Mouse (Mus musculus) kidney, embryonic 14.5 days (tissue): ENCODE data around the gene Dgkq. TPM values are rescaled to one million over a fixed set of nuclear protein-coding genes. Genes with fewer than 3 reads are reported as not detected.
A peak's percentile ranks its signal among the peaks of the same experiment; 100 is the strongest.
"Not testable (repeated sequence)": the region's sequence is repeated elsewhere in the genome, so short reads cannot be mapped to it uniquely, and the experiment has no call there.

Experiments
- ATAC-seq: fragments of 200-750 bp; cut with Nextera tagmentation; 2 replicates; pipeline ENCODE4 v1.8.0; 2017; ENCODE audit warnings: moderate number of reproducible peaks, mild to moderate bottlenecking, moderate TSS enrichment, moderate library complexity; ENCODE audit not compliant: low FRiP score, low TSS enrichment
- H3K27ac ChIP-seq: fragments of 300-500 bp; sonication (generic); 2 replicates; pipeline ENCODE4 v1.5.1; 2014; ENCODE audit warnings: low read depth, mild to moderate bottlenecking, low read length, moderate library complexity, mixed read lengths
- H3K27me3 ChIP-seq: fragments of 300-500 bp; sonication (generic); 2 replicates; pipeline ENCODE4 v1.6.1; 2014; ENCODE audit warnings: mild to moderate bottlenecking, low read length; ENCODE audit not compliant: control insufficient read depth, insufficient read depth
- H3K36me3 ChIP-seq: fragments of 300-500 bp; sonication (generic); 2 replicates; pipeline ENCODE4 v1.6.1; 2014; ENCODE audit warnings: low read length, mixed read lengths; ENCODE audit not compliant: control insufficient read depth, insufficient read depth
- H3K4me1 ChIP-seq: fragments of 300-500 bp; sonication (generic); 2 replicates; pipeline ENCODE4 v1.6.1; 2014; ENCODE audit warnings: low read length, mixed read lengths; ENCODE audit not compliant: control insufficient read depth, insufficient read depth
- H3K4me2 ChIP-seq: fragments of 300-500 bp; sonication (generic); replicated peaks from 2 replicates; pipeline ENCODE4 v1.6.1; 2014; ENCODE audit warnings: low read depth, mild to moderate bottlenecking, low read length
- H3K4me3 ChIP-seq: fragments of 300-500 bp; sonication (generic); 2 replicates; pipeline ENCODE4 v1.5.1; 2014; ENCODE audit warnings: mild to moderate bottlenecking, low read length
- H3K9ac ChIP-seq: fragments of 300-500 bp; sonication (generic); 2 replicates; pipeline ENCODE4 v1.6.1; 2014; ENCODE audit warnings: low read depth, mild to moderate bottlenecking, low read length, moderate library complexity
- H3K9me3 ChIP-seq: fragments of 300-500 bp; sonication (generic); 2 replicates; pipeline ENCODE4 v1.6.1; 2016; ENCODE audit warnings: low read length; ENCODE audit not compliant: control insufficient read depth
- WGBS: fragments of 180-500 bp; shearing (Covaris S2); extraction: QIAGEN DNeasy Blood & Tissue Kit; methylation state at CpG from one replicate; pipeline ENCODE4 v1.1.7; 2014; 5-methylcytosine and 5-hydroxymethylcytosine counted together
- polyA plus RNA-seq: library from polyadenylated mRNA; unstranded; fragments of >200 nt; fragmentation: Nextera tagmentation; extraction: Ambion mirVana; gene quantifications from 2 replicates; pipeline ENCODE4 v1.2.1, GENCODE M21; 2014

The Dgkq gene
- polyA plus RNA-seq, 1 experiment from 2014 or later, result 9.1 TPM

DNA sequence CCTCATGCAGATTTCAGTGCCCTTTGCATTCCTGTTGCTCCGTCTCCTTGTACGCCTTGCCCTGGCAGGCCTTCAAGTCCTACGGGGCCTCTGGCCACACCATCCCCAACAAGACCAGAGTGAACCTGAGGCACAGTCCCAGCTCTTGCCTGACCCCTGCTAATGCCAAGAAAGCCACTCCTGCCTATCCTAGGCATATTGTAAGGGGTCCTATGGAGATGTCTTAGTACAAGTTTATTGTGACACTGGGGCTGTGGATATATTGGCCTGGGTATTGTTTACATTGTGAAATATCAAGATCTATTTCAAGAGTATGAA lies 23.2 kb downstream of the Dgkq start:
- Histone ChIP-seq H3K27ac (no peak overlapping the region), H3K4me3 (no peak overlapping the region), H3K4me2 (no peak overlapping the region), H3K9ac (no peak overlapping the region), H3K36me3 (peaks cover 55% of the 10 kb centered on the region), H3K9me3 (no peaks in the 10 kb centered on the region), H3K4me1 (no peaks in the 10 kb centered on the region), H3K27me3 (no peaks in the 10 kb centered on the region)
- WGBS, result 91% methylated on average over 3 of the region's 3 CpGs
- ATAC-seq, result no peak

GRCm38 (mm10) chr5:108645651-108646342 lies 23.7 kb downstream of the Dgkq start:
- Histone ChIP-seq H3K4me3 (no peak overlapping the region), H3K9me3 (no peaks in the 10 kb centered on the region), H3K36me3 (peaks cover 53% of the 10 kb centered on the region), H3K27ac (no peak overlapping the region), H3K4me2 (no peak overlapping the region), H3K4me1 (no peaks in the 10 kb centered on the region), H3K9ac (no peak overlapping the region), H3K27me3 (no peaks in the 10 kb centered on the region)
- ATAC-seq, result no peak
- WGBS, result 92% methylated on average over 9 of the region's 9 CpGs

DNA sequence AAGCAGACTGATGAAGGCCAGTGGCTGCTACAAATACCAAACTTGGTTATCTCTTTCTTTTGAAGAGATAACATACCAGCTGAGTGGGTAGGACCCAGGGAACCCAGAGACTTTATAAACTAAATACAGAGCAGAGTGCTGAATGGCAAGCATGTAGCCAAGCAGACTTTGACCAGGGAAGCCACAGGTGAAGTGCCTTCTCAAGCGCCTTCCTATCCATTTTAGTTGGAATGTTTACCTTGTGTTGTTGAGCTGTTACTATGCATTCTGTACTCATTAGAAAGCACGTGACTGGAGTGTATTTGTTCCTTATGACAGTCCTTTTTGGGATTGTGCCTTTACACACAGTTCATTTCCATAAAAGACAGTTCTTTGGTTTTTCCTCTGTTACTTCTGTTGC lies 25.8 kb downstream of the Dgkq start:
- H3K27ac ChIP-seq, result no peak overlapping the region
- peaks cover 48% of the 10 kb centered on the region for H3K36me3 ChIP-seq
- H3K4me2 ChIP-seq, result no peak overlapping the region
- no peak overlapping the region for H3K4me3 ChIP-seq
- no peak for ATAC-seq
- H3K27me3 ChIP-seq, result no peaks in the 10 kb centered on the region
- no peaks in the 10 kb centered on the region for H3K9me3 ChIP-seq
- WGBS, result 86% methylated on average over 2 of the region's 2 CpGs
- H3K9ac ChIP-seq, result no peak overlapping the region
- no peaks in the 10 kb centered on the region for H3K4me1 ChIP-seq

- Histone ChIP-seq H3K4me2 (no peak overlapping the region), H3K36me3 (peaks cover 3% of the 10 kb centered on the region; the same call in 1 of the 2 replicates), H3K9me3 (no peaks in the 10 kb centered on the region), H3K4me3 (no peak overlapping the region), H3K27me3 (no peaks in the 10 kb centered on the region), H3K4me1 (no peaks in the 10 kb centered on the region), H3K9ac (no peak overlapping the region), H3K27ac (no peak overlapping the region)
- no peak for ATAC-seq
- 74% methylated on average over 4 of the region's 4 CpGs for WGBS
Observed at GRCm38 (mm10) chr5:108636172-108636571, 33.3 kb downstream of the Dgkq start.

DNA sequence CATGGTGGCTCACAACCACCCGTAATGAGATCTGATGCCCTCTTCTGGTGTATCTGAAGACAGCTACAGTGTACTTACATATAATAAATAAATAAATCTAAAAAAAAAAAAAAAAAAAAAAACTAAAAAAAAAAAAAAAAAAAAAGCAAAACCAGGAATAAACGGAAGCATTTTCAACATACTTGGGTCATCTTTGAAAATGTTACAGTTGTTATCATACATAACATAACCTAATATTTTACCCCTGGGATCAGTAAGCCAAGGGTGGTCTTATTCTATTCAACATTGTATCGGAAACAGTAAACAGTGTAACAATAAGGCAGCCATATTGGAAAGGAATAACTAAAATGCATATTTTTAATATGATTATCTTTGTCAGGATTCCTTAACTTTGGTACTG lies 35.4 kb downstream of the Dgkq start:
- not testable (repeated sequence) for H3K9ac ChIP-seq, H3K4me1 ChIP-seq, H3K4me2 ChIP-seq, H3K27ac ChIP-seq, H3K9me3 ChIP-seq, ATAC-seq, H3K36me3 ChIP-seq, H3K27me3 ChIP-seq, H3K4me3 ChIP-seq
- 83% methylated on average over 2 of the region's 3 CpGs for WGBS

DNA sequence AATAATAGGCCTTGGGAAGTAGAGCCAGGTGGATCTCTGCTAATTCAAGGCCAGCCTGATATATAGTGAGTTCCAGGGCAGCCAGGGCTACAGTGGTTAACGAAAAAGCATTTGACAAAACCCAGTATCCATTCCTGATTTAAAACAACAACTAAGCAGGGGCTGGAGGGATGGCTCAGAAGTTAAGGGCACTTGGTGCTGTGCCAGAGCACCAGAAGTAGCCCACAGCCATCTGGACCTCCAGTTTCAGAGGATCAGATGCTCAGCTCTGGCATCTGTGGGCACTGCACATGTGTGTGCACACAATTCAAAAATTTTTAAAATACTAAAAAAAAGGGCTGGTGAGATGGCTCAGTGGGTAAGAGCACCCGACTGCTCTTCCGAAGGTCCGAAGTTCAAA lies 35.8 kb downstream of the Dgkq start:
- Histone ChIP-seq H3K4me1 (peaks cover 8% of the 10 kb centered on the region), H3K36me3 (peaks cover 3% of the 10 kb centered on the region; the same call in 1 of the 2 replicates), H3K27me3 (no peaks in the 10 kb centered on the region), H3K4me3 (no peak overlapping the region), H3K9ac (no peak overlapping the region), H3K4me2 (no peak overlapping the region), H3K27ac (no peak overlapping the region), H3K9me3 (no peaks in the 10 kb centered on the region)
- 96% methylated on average over 4 of the region's 4 CpGs for WGBS
- no peak for ATAC-seq

DNA sequence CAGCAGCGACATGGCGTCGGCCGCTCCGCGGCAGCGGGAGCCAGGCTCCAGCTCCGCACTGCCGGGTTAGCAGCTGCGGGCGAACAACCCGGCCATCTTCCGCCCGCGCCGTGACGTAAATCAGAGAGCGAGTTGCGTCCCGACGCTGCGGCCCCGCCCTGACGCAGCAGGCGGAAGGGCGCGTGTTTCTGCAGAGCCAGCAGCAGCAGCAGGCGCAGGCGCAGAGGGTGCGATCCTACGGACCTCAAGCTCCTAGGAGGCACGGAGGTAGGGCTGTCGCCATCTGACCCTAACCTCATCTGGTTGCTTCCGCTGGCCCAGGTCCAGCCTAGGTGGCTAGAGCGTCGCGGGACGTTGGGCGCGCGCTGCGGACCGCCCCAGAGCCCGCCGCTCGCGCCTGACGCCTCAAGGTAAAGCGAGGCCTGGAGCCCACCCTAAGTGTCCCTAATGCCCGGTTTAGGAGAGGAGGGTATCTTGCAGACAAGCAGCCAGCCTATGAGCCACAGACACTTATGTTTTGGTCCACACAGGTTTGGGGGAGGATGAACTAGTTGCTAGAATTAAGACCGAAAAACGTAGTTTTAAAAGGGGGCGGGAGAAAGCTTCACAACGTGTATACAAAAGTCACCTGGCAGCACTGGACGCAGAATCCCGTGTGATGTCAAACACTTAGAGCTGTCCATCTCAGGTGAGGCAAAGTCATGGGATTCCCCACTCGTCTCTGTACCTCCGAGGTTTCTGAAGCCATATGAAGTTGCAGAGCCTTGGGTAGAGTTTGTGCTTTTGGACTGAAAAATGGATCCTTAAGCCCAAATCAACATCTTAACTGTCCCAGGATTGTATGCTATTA lies 39.6 kb downstream of the Dgkq start, which contains the start of the genes Gak and Tmem175:
Gene Gak, minus strand, starts transcription at position 122 of the 850 bp plus-strand sequence.
Gene Tmem175, plus strand, starts transcription at position 137 of the 850 bp plus-strand sequence.
- H3K4me2 ChIP-seq, result peak within 1 kb of the TSS; percentile 89
- WGBS, result under 1% methylated on average over 58 of the region's 58 CpGs
- peak within 1 kb of the TSS; percentile 83 for H3K27ac ChIP-seq
- peak within 1 kb of the TSS; percentile 95 for H3K4me3 ChIP-seq
- peaks cover 15% of the 10 kb centered on the region for H3K4me1 ChIP-seq
- no peaks in the 10 kb centered on the region for H3K27me3 ChIP-seq
- no peaks in the 10 kb centered on the region for H3K9me3 ChIP-seq
- H3K9ac ChIP-seq, result peak within 1 kb of the TSS; percentile 93
- no peaks in the 10 kb centered on the region for H3K36me3 ChIP-seq
- peak; percentile 97 for ATAC-seq

DNA sequence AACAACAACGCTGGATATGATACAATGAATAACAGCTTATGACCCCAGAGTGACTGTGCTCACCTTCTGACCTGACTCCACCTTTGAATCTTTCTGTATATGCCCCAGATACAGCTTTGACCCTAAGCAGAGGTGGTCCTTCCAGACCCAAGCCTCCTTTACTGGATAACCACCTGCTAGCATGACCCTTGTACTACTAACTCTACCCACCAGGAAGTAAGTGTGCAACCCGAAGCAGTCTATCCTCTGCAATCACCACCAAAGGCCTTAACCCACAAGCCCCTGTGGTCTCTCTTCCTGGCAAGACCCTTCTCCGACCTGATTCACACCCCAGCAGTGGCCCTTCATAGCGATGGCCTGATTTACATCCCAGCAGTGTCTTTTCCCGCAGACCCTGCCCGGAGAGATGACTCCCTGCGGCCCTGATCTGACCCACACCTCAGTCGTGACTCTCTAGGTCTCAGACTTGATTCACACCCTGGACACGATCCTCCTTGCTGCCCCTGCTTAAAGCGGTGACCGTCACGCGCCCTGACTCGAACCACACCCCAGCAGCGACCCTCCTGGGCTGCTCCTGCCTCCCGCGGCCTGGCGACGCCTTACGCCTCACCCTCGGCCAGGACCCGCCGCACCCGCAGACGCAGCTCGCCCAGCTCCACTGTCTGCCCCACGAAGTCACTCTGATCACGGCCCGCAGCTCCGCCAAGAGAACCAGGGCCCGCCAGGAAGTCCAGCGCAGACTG lies 40.4 kb downstream of the Dgkq start:
- Histone ChIP-seq H3K4me3 (peak overlapping the region; percentile 95), H3K27me3 (no peaks in the 10 kb centered on the region), H3K9me3 (no peaks in the 10 kb centered on the region), H3K4me2 (peak overlapping the region; percentile 89), H3K27ac (peak overlapping the region; percentile 83), H3K36me3 (peaks cover 7% of the 10 kb centered on the region), H3K4me1 (peaks cover 15% of the 10 kb centered on the region), H3K9ac (peak overlapping the region; percentile 93)
- peak; percentile 88 for ATAC-seq
- WGBS, result 1% methylated on average over 32 of the region's 32 CpGs
